Mouse (Mus musculus): ENCODE results near the gene Nrip2. TPM values are rescaled to one million over a fixed set of nuclear protein-coding genes. Genes with fewer than 3 reads are reported as not detected.

Gene Nrip2
- total and polyA plus RNA-seq, 2 experiments from 2014 or later: 8.4 to 10.8 TPM

DNA sequence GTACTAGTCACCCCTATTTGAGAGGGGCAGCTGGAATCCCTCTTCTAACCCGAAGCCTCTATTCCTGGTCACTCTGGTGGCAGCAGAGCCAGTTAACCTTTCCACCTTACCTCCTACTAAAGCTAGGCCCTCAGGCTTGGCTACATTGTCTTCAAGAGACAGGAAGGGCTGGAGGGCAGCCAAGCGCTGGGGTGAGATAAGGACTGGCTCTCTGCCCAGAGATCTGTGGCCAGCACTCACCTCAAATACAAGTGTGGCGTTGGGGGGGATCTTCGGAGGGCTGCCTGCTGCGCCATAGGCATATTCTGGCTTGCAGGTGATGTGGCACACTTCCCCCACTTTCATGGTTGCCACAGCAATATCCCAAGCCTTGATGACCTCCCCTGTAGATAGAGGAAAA lies 36.4 kb downstream of the Nrip2 start:
- Histone ChIP-seq H3K9me3 (ENCODE audit: low read length) (no peaks in the 10 kb centered on the region), H3K9ac (replicated peaks; ENCODE audit: low read length) (no peak overlapping the region), H3K4me3 (ENCODE audit: low read length) (no peak overlapping the region), H3K36me3 (ENCODE audit: insufficient read depth, low read length) (peaks cover 51% of the 10 kb centered on the region), H3K4me1 (ENCODE audit: insufficient read depth, low read length) (no peaks in the 10 kb centered on the region; the same call in none of the 2 replicates), H3K27ac (no peak overlapping the region), H3K27me3 (ENCODE audit: insufficient read depth, low read length) (no peaks in the 10 kb centered on the region), H3K4me2 (ENCODE audit: low read depth, low read length) (no peak overlapping the region)
- DNase-seq (ENCODE audit: low spot score) (peak; percentile 42), ATAC-seq (no peak)
- TF ChIP-seq CTCF (IDR thresholded peaks at IDR 0.05; ENCODE audit: low read depth): no peak
- 70% methylated on average over 5 of the region's 5 CpGs for WGBS

- ATAC-seq: no peak
- no peaks in the 10 kb centered on the region; the same call in none of the 2 replicates for H3K4me1 ChIP-seq (ENCODE audit: insufficient read depth, low read length)
- WGBS: 88% methylated on average over 8 of the region's 8 CpGs
- H3K4me3 ChIP-seq (ENCODE audit: low read length): peak overlapping the region; percentile 97
- H3K27ac ChIP-seq: no peak overlapping the region
- H3K9me3 ChIP-seq (ENCODE audit: low read length): no peaks in the 10 kb centered on the region
- peak overlapping the region; percentile 80 for H3K4me2 ChIP-seq (ENCODE audit: low read depth, low read length)
- DNase-seq (ENCODE audit: low spot score): no peak
- H3K36me3 ChIP-seq (ENCODE audit: insufficient read depth, low read length): peaks cover 43% of the 10 kb centered on the region
- no peak for TF ChIP-seq CTCF (IDR thresholded peaks at IDR 0.05; ENCODE audit: low read depth)
- no peaks in the 10 kb centered on the region for H3K27me3 ChIP-seq (ENCODE audit: insufficient read depth, low read length)
- peak overlapping the region; percentile 93; the same call in 1 of the 2 replicates for H3K9ac ChIP-seq (replicated peaks; ENCODE audit: low read length)
These were observed 37.4 kb downstream of the Nrip2 start for GRCm38 (mm10) chr6:128436356-128437005.

- DNase-seq (ENCODE audit: low spot score) (no peak), ATAC-seq (no peak)
- H3K36me3 ChIP-seq (ENCODE audit: insufficient read depth, low read length): peaks cover 35% of the 10 kb centered on the region
- H3K9me3 ChIP-seq (ENCODE audit: low read length): no peaks in the 10 kb centered on the region
- no peaks in the 10 kb centered on the region; the same call in none of the 2 replicates for H3K4me1 ChIP-seq (ENCODE audit: insufficient read depth, low read length)
- H3K27me3 ChIP-seq (ENCODE audit: insufficient read depth, low read length): no peaks in the 10 kb centered on the region
- H3K4me2 ChIP-seq (ENCODE audit: low read depth, low read length): peak overlapping the region; percentile 80
- WGBS: 3% methylated on average over 10 of the region's 10 CpGs
- H3K4me3 ChIP-seq (ENCODE audit: low read length): peak overlapping the region; percentile 97
- peak overlapping the region; percentile 93 for H3K9ac ChIP-seq (replicated peaks; ENCODE audit: low read length)
- peak overlapping the region; percentile 90 for H3K27ac ChIP-seq
- no peak for TF ChIP-seq CTCF (IDR thresholded peaks at IDR 0.05; ENCODE audit: low read depth)
These were observed 38.2 kb downstream of the Nrip2 start for GRCm38 (mm10) chr6:128437288-128437687.

DNA sequence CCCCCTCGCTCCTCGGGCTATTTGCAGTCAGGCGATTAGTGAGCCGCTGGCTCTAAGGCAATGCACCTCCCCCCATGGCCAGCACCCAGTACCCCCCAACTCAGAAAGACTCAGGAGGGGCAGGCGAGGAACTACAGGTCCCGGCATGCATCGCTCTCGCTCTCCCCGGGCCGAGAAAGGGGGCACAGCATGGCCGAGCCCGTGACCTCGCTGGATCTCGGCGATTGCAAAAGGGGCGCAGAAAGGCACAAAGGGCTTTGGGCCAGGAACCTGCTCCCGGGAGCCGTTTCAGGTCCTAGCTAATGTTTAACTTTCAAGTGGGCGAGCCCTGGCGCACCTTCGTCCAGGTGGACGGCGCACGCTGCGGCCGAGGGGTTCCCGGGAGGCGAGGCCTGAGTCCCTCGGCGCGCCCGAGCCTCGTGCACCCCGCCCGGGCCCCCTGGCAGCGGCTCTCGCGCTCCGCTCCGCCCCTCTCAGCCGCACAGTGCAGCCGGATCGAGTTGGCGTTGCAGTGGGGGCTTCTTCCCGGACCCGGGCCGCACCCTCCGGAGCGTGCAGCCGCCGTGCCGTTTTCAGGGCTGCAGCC lies 38.7 kb downstream of the Nrip2 start:
- TF ChIP-seq CTCF (IDR thresholded peaks at IDR 0.05; ENCODE audit: low read depth): no peak
- ATAC-seq (peak; percentile 75), DNase-seq (ENCODE audit: low spot score) (peak; percentile 81)
- Histone ChIP-seq H3K9ac (replicated peaks; ENCODE audit: low read length) (peak overlapping the region; percentile 93), H3K9me3 (ENCODE audit: low read length) (no peaks in the 10 kb centered on the region), H3K36me3 (ENCODE audit: insufficient read depth, low read length) (peaks cover 29% of the 10 kb centered on the region), H3K4me2 (ENCODE audit: low read depth, low read length) (peak overlapping the region; percentile 80), H3K4me3 (ENCODE audit: low read length) (peak overlapping the region; percentile 97), H3K4me1 (ENCODE audit: insufficient read depth, low read length) (no peaks in the 10 kb centered on the region; the same call in none of the 2 replicates), H3K27me3 (ENCODE audit: insufficient read depth, low read length) (no peaks in the 10 kb centered on the region), H3K27ac (peak overlapping the region; percentile 90)
- under 1% methylated on average over 51 of the region's 52 CpGs for WGBS

DNA sequence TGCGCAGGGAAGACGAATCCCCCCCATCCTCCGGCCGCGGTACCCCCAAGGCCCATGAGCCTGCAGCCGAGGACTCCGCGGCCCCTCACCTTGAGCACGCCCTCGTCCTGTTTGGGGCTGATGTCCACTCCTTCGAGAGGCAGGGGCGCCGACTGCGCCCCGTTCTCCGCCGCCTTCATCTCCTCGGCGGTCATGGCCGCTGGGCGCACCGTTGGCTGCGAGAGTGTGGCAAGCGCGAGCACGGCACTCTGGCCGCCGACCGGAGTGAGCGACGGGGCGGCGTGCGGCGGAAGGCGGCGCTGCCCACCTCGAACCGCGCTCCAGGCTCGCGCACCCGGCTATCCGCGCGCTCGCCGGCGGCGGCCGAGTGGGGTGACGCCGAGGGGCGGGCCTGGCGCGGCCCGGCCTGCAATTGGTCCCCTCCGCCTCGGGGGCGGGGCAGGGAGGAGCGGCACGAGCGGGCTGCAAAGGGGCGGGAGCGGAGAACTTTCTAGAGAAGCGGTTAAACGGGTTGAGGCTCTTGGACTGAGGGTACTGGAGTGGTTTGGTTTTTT lies 39.3 kb downstream of the Nrip2 start, which contains the start of gene Fkbp4:
Gene Fkbp4 (minus strand): TSS at position 361 of the 554 bp plus-strand sequence.
- Histone ChIP-seq H3K9ac (replicated peaks; ENCODE audit: low read length) (peak within 1 kb of the TSS; percentile 93), H3K36me3 (ENCODE audit: insufficient read depth, low read length) (peaks cover 24% of the 10 kb centered on the region), H3K4me1 (ENCODE audit: insufficient read depth, low read length) (no peaks in the 10 kb centered on the region; the same call in none of the 2 replicates), H3K27me3 (ENCODE audit: insufficient read depth, low read length) (no peaks in the 10 kb centered on the region), H3K27ac (peak within 1 kb of the TSS; percentile 90), H3K9me3 (ENCODE audit: low read length) (no peaks in the 10 kb centered on the region), H3K4me2 (ENCODE audit: low read depth, low read length) (peak within 1 kb of the TSS; percentile 80), H3K4me3 (ENCODE audit: low read length) (peak within 1 kb of the TSS; percentile 97)
- 0% methylated on average over 55 of the region's 67 CpGs for WGBS
- DNase-seq (ENCODE audit: low spot score) (peak; percentile 97), ATAC-seq (peak; percentile 95)
- TF ChIP-seq CTCF (IDR thresholded peaks at IDR 0.05; ENCODE audit: low read depth): 0 out of 2 replicates have a peak, but pooled peaks have one; percentile 3

DNA sequence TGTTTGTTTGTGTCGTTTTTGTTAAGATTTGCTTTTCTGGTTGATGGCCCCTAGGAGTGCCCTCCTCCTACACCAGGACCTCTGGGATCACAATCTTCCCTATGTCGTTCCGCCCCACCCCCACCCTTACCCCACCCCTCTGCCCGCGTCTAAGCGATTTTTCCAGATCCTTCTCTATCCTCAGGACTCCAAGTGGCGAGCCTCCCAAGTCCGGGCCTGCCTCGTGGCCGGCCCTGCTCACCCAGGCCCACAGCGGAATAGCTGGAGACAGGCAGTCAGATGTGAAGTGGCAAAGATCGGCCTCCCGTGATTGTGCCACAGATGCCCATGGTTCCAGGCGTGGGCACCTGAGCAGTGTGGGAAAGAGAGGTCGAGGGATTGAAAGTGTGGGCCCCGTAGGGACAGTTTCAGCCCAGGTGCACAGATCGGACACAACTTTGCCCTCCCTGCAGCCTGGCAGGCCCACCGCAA lies 39.8 kb downstream of the Nrip2 start:
- Histone ChIP-seq H3K4me2 (ENCODE audit: low read depth, low read length) (peak overlapping the region; percentile 80), H3K9me3 (ENCODE audit: low read length) (no peaks in the 10 kb centered on the region), H3K4me3 (ENCODE audit: low read length) (peak overlapping the region; percentile 97), H3K9ac (replicated peaks; ENCODE audit: low read length) (peak overlapping the region; percentile 93), H3K27ac (peak overlapping the region; percentile 90), H3K27me3 (ENCODE audit: insufficient read depth, low read length) (no peaks in the 10 kb centered on the region), H3K4me1 (ENCODE audit: insufficient read depth, low read length) (no peaks in the 10 kb centered on the region; the same call in none of the 2 replicates), H3K36me3 (ENCODE audit: insufficient read depth, low read length) (peaks cover 19% of the 10 kb centered on the region)
- no peak for TF ChIP-seq CTCF (IDR thresholded peaks at IDR 0.05; ENCODE audit: low read depth)
- DNase-seq (ENCODE audit: low spot score) (no peak), ATAC-seq (peak; percentile 73)
- 29% methylated on average over 17 of the region's 18 CpGs for WGBS
